Mouse (Mus musculus) frontal cortex, adult (tissue): ENCODE results near the gene Tnfrsf25.

Experiments
- ATAC-seq: cut with Nextera tagmentation; 2 replicates; pipeline ENCODE4 v1.9.2; 2017; ENCODE audit warnings: mild to moderate bottlenecking, moderate library complexity, mixed read lengths; ENCODE audit not compliant: low TSS enrichment

The Tnfrsf25 gene

GRCm38 (mm10) chr4:152120311-152121182 is 4.8 kb downstream of the Tnfrsf25 start:
- ATAC-seq = peak; percentile 17; the same call in 1 of the 2 replicates

- no peak for ATAC-seq
Observed at GRCm38 (mm10) chr4:152121183-152121505, 5.4 kb downstream of the Tnfrsf25 start.

- ATAC-seq = no peak
Observed at GRCm38 (mm10) chr4:152124361-152124961, 8.7 kb downstream of the Tnfrsf25 start.

- ATAC-seq = peak; percentile 31; the same call in 1 of the 2 replicates
Observed at GRCm38 (mm10) chr4:152125161-152126025, 9.7 kb downstream of the Tnfrsf25 start.

- no peak; the same call in 1 of the 2 replicates for ATAC-seq
Observed at GRCm38 (mm10) chr4:152126026-152126920, 10.5 kb downstream of the Tnfrsf25 start.

- ATAC-seq = no peak
Observed at GRCm38 (mm10) chr4:152127884-152128283, 12.2 kb downstream of the Tnfrsf25 start.

GRCm38 (mm10) chr4:152128784-152129183 is 13.1 kb downstream of the Tnfrsf25 start:
- ATAC-seq = no peak

GRCm38 (mm10) chr4:152129395-152129930 is 13.7 kb downstream of the Tnfrsf25 start:
- no peak for ATAC-seq

- ATAC-seq = peak; percentile 35; the same call in 1 of the 2 replicates
Observed at GRCm38 (mm10) chr4:152130771-152131653, 15.3 kb downstream of the Tnfrsf25 start.

GRCm38 (mm10) chr4:152131809-152132771 is 16.4 kb downstream of the Tnfrsf25 start:
- no peak for ATAC-seq

GRCm38 (mm10) chr4:152132772-152133169 is 17.0 kb downstream of the Tnfrsf25 start:
- no peak for ATAC-seq

GRCm38 (mm10) chr4:152133213-152133612 is 17.5 kb downstream of the Tnfrsf25 start:
- ATAC-seq = no peak

- ATAC-seq = no peak
Observed at GRCm38 (mm10) chr4:152134507-152134906, 18.8 kb downstream of the Tnfrsf25 start.

- ATAC-seq = no peak
Observed at GRCm38 (mm10) chr4:152135363-152135762, 19.6 kb downstream of the Tnfrsf25 start.

GRCm38 (mm10) chr4:152136112-152136875 is 20.6 kb downstream of the Tnfrsf25 start:
- no peak for ATAC-seq

- ATAC-seq = no peak
Observed at GRCm38 (mm10) chr4:152136876-152137250, 21.1 kb downstream of the Tnfrsf25 start.

GRCm38 (mm10) chr4:152138497-152139260 is 22.9 kb downstream of the Tnfrsf25 start:
- ATAC-seq = peak; percentile 32
